Mouse (Mus musculus): ENCODE data around the gene Homer1.

Gene Homer1

DNA sequence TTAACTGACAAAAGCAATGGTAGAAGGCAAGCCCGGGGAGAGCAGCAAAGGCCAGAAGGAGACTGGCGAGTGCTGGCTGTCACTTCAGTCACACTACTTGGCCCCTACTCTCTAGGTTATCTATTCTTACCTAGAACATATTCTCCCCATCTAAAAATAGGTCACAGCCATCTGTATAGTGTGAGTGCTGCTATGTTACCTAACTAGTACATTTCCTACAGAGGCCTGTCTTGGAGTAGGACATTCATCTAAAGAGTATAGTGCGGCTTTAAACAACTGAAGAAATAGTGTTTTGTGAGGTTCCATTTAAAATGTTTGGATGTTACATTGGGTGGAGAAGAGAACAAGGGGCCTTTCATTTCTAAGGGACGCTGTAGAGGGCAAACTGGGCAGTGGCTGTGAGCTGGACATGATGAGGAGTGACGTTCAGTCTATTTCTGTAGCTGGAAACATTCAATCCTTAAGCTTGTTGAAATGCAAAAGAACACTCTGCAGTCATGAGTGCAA, 100.3 kb downstream of the Homer1 start:
- DNase-seq (ENCODE audit: low read depth, low spot score): no peak

DNA sequence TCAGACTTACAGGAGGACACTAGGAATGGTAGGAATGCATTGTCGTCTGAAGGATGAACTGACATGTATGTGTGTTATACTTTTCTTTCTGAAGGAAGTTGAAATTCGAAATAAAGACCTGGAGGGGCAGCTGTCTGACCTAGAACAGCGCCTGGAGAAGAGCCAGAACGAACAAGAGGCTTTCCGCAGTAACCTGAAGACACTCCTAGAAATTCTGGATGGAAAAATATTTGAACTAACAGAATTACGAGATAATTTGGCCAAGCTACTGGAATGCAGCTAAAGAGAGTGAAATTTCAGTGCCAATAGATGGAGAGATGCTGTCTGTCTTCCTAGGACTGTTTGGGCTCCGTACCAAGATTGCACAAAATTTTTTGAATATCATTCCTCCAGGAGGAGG, 102.5 kb downstream of the Homer1 start:
- DNase-seq (ENCODE audit: low read depth, low spot score): no peak

DNA sequence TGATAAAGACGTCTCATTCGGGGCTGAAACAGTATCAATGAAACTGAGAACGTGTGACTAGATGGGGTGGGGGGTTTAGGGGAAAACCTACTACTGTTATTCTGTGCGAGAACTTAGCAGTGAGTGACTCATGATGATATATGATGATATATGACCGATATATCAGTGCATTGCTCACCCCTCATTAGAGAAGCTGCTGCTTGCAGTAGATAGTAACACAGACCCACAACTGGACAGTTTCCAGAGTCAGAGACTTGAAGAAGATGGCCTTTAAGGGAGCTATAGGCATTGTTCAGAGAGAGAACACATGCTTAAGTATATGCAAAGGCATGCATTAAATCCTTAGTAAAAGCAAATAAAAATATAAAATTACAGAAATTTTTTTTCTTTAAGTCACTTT, 107.4 kb downstream of the Homer1 start:
- DNase-seq (ENCODE audit: low read depth, low spot score): no peak

DNA sequence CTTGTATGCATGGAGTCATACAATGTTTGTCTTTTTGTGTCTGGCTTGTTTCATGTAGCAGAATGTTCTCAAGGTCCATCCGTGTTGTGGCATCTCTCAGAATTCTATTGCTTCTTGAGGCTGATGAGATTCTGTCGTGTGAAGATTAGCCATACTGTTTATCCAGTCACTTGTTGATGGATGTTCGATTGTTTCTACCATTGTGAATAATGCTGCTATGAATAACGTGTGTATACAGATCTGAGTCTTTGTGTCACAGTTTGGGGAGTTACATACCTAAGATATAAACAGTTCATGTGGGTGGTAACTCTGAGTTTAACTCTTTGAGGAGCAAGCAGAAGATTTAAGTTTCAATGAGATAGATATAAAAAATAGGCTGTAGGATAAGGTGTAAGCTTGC, 110.9 kb downstream of the Homer1 start:
- no peak for DNase-seq (ENCODE audit: low read depth, low spot score)

DNA sequence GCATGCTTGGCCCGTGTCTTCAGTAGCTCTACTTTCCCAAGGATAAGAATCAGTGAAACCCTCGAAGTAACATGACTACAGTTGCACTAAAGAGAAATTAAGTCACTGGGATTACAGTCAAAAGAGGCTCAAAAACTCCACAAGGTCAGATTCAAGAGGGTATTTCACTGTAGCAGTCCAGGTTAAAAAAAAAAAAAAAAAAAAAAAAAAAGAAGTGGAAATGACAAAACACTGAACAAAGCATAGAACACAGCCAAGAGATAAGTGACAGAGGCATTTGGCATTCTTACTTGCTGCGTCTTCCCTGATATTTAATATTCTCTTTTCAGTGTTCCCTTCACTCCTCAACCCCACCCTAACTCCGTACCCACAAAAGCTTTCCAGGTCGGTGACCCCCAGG, 115.6 kb downstream of the Homer1 start:
- no peak for DNase-seq (ENCODE audit: low read depth, low spot score)

DNA sequence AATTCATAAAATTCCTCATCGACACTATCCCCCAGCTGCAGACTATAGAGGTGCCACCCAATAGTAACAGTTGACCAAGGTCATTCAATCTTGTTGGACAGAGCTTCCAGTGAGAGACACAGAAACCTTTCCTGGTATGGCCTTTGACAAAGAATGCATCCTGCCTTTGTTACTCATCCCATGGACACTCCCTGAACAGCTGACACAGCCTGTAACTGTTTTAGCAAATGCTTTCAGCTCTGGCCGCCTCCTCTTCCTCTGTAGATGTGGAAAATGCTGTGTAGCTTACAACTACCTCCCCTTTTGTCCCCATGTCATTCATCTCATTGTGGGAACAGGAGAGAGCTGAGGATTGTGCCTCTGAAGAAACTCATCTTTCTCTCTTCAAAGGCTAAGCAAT, 118.9 kb downstream of the Homer1 start:
- no peak for DNase-seq (ENCODE audit: low read depth, low spot score)

DNA sequence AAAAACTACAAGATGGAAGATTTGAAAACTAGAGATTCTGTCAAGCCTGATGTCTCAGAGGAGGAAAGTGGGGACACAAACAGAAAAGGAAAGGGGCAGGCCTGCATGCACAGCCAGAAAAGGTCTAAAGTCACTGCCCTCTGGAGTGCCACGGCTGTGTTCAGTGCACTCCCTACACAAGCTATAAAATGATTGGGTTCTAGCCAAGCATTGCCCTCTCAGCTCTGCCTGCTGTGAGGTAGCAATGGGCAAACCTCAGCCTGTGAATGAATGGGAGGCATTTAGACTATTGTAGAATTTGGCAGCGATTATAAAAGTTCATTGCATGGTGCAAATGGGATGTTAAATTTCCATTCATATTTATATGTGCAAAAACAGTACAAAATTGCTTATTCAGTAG, 120.3 kb downstream of the Homer1 start:
- no peak for DNase-seq (ENCODE audit: low read depth, low spot score)

DNA sequence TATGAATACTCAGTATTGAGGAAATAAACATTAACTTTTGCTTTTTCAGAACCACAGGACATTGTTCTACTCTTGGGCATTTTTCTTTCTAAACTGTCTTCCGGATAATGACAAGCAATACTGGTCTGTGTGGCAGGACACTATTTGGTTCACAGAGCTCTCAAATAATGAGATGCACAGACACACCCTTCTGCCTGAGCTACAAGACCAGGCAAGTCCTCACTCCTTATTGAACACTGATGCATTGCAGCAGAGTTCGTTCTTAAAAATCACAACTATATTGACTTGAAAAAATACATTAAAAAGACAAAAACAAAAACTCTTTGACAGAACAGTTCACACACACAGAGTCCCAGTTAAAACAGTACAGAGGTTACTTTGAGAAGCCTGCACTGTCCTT, 123.8 kb downstream of the Homer1 start:
- DNase-seq (ENCODE audit: low read depth, low spot score): no peak

DNA sequence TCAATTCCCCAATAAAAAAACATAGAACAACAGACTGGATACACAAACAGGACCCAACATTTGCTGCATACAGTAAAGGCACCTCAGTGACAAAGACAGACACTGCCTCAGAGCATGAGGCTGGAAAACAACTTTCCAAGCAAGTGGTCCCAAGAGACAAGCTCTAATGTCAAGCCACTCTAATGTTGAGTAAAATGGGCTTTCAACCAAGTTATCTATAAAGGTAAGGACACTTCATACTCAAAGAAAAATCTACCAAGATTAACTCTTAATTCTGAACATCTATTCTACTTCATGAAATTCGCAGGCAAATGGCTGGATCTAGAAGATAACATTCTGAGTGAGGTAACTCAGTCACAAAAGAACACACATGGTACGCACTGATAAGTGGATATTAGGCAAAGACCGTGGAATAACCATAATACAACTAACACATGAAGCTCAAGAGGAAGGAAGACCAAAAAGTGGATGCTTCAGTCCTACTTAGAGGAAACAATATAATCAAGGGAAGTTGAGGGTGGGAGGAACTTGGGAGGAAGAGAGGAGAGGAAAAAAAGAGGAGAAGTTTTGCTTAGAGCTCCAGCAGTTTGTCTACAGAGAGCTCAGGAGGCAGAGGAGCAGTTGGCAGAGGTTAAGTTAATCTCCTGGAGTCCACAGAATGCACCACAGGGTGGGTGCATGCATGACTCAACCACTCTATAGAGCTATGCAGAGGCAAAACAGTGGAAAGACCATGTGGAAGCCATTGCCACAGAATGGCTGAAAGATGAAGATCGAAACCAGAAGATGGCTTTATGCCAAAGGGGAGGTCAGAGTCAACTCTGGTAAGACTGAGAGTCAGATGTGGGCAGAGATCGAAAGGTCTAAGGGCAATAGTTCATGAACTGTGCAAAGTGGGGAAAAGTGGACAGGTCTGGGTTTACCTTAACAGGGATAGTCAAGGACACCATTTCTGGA, 128.8 kb downstream of the Homer1 start:
- no peak for DNase-seq (ENCODE audit: low read depth, low spot score)

DNA sequence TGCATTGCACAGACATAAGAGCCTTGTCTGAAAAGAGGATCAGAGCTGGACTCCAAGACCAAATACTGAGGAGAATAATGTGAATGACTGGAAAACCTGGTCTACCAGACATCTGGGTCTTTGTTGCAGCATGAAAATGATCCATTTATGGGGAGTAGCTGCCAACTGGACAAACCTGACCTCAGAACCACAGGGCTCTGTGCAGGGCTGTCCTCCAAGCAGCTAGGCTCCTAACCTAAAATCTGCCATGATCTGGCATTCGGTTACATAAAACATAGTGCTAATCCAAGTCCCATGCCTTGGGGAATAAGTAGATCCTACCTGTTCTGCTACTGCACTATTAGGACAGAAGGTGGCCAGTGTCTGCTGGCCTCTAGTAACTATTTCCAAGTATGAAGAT, 129.8 kb downstream of the Homer1 start:
- DNase-seq (ENCODE audit: low read depth, low spot score): no peak

DNA sequence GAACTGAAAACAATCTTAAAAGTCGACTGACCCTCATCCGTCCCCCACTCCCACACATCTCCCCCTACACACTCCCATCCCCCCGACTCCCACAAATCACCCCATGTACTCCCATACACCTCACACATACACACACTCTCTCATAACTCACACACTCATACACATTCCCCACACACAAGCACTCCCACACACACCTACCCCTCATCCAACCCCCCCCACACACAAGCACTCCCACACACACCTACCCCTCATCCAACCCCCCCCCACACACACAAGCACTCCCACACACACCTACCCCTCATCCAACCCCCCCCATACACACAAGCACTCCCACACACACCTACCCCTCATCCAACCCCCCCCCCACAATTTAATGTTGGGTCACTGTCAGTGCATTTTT, 140.7 kb downstream of the Homer1 start:
- no peak for DNase-seq (ENCODE audit: low read depth, low spot score)

DNA sequence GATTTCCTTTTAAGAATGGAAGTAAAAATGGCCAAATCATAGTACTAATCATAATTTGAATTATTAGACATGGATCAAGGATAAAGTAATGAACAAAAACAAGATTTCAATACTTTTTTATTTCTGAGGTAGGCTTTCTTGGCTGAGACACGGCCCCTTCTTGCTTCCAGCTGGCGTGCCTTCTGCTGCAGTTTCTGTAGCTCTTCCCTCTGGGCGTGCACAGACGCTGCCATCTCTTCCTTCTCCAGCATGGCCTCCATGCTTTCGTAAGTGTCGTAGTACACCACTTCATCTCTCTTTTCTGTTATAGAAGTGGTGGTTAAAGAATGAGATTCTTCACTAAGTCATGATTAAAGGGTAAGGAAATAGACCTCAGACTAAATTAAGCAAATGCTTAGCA, 153.8 kb downstream of the Homer1 start:
- DNase-seq (ENCODE audit: low read depth, low spot score): no peak

All from mesoderm, embryonic 11.5 days (tissue).